Mouse (Mus musculus) lung, embryonic 14.5 days (tissue): ENCODE measurements around the gene Ablim1. TPM values are rescaled to one million over a fixed set of nuclear protein-coding genes. Genes with fewer than 3 reads are reported as not detected.

Experiments used
- ATAC-seq: fragments of 200-750 bp; cut with Nextera tagmentation; 2 replicates; pipeline ENCODE4 v1.8.0; 2017; ENCODE audit warnings: mild to moderate bottlenecking, moderate TSS enrichment, moderate library complexity; ENCODE audit not compliant: insufficient read depth
- DNase-seq: peaks from one replicate; pipeline ENCODE4 v3.0.0-alpha.2; 2015
- H3K27ac ChIP-seq: fragments of 300-500 bp; sonication (generic); 2 replicates; pipeline ENCODE4 v1.5.1; 2014; ENCODE audit warnings: low read depth, mild to moderate bottlenecking, moderate library complexity
- H3K27me3 ChIP-seq: fragments of 300-500 bp; sonication (generic); 2 replicates; pipeline ENCODE4 v1.6.1; 2014; ENCODE audit warnings: low read length, control low read depth; ENCODE audit not compliant: insufficient read depth
- H3K36me3 ChIP-seq: fragments of 300-500 bp; sonication (generic); 2 replicates; pipeline ENCODE4 v1.6.1; 2014; ENCODE audit warnings: control low read depth; ENCODE audit not compliant: insufficient read depth
- H3K4me1 ChIP-seq: fragments of 300-500 bp; sonication (generic); 2 replicates; pipeline ENCODE4 v1.6.1; 2014; ENCODE audit warnings: antibody characterized with exemption, control low read depth; ENCODE audit not compliant: insufficient read depth
- H3K4me2 ChIP-seq: fragments of 300-500 bp; sonication (generic); 2 replicates; pipeline ENCODE4 v1.6.1; 2014; ENCODE audit warnings: mild to moderate bottlenecking
- H3K4me3 ChIP-seq: fragments of 300-500 bp; sonication (generic); 2 replicates; pipeline ENCODE4 v1.5.1; 2014; ENCODE audit warnings: low read depth, low read length
- H3K9ac ChIP-seq: fragments of 300-500 bp; sonication (generic); 2 replicates; pipeline ENCODE4 v1.6.1; 2014
- H3K9me3 ChIP-seq: fragments of 300-500 bp; sonication (generic); 2 replicates; pipeline ENCODE4 v1.6.1; 2016; ENCODE audit warnings: low read depth, low read length, control low read depth
- CTCF ChIP-seq: IDR thresholded peaks from 2 replicates; pipeline ENCODE4 v1.5.1; 2016; ENCODE audit warnings: antibody characterized with exemption, low read depth
- WGBS: fragments of 180-500 bp; shearing (Covaris S2); extraction: QIAGEN DNeasy Blood & Tissue Kit; methylation state at CpG from one replicate; pipeline ENCODE4 v1.1.7; 2014; 5-methylcytosine and 5-hydroxymethylcytosine counted together
- polyA plus RNA-seq: library from polyadenylated mRNA; unstranded; fragments of >200 nt; fragmentation: Nextera tagmentation; extraction: Ambion mirVana; gene quantifications from 2 replicates; pipeline ENCODE4 v1.2.1, GENCODE M21; 2014

Gene Ablim1
- polyA plus RNA-seq, 1 experiment from 2014 or later = 39.9 TPM

DNA sequence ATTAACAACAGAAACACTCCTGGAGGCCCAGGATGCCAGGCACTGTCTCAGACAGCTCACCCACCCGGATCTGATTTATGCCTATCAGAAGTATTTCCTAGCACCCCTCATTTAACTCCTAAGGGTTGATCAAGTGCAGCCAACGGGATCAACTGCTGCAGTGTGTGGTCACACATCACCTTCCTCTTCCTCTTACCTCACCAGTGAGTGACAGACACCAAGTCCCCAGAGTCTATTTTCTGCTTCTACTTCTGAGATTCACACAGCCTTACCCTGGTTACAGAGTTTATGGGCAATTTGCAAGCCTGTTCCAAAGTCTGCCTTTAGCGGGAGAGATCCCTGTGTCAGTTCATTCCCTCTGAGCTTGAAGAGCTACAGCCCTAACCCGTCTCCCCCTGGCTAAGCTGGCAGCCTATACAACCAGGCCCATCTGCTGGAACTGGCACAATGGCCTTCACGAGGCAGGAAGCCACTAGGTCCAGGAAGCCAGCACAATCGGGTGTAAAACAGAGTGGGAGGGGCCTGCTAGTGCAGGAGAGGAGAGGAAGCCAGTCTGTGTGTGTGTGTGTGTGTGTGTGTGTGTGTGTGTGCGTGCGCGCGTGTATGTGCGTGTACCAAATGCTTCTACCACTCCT is 191.1 kb downstream of the Ablim1 start:
- WGBS = 62% methylated on average over 11 of the region's 11 CpGs
- peak; percentile 40; the same call in 1 of the 2 replicates for ATAC-seq
- H3K9ac ChIP-seq = no peak overlapping the region

DNA sequence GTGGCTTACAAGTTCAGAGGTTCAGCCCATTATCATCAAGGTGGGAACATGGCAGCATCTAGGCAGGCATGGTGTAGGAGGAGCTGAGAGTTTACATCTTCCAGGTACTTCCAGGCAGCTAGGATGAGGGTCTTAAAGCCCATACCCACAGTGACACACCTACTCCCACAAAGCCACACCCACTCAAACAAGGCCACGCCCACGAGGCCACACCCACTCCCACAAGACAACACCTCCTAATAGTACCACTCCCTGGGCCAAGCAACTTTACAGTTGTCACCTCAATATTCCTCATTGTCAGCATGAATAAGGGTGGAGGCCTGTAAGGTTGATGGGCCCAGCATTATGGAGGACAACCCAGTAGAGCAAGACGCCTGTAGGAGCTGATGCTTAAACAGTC is 192.5 kb downstream of the Ablim1 start:
- H3K9me3 ChIP-seq = no peaks in the 10 kb centered on the region
- no peak overlapping the region for H3K4me3 ChIP-seq
- H3K9ac ChIP-seq = no peak overlapping the region
- no peaks in the 10 kb centered on the region for H3K27me3 ChIP-seq
- peaks cover 19% of the 10 kb centered on the region for H3K4me1 ChIP-seq
- DNase-seq = no peak
- no peaks in the 10 kb centered on the region for H3K36me3 ChIP-seq
- no peak for ATAC-seq
- no peak overlapping the region for H3K27ac ChIP-seq
- WGBS = 83% methylated on average over 3 of the region's 3 CpGs
- TF ChIP-seq CTCF = no peak
- H3K4me2 ChIP-seq = no peak overlapping the region

More for the DNA sequence above, 191.1 kb downstream of the Ablim1 start:
- TF ChIP-seq CTCF = no peak
- peak; percentile 72 for DNase-seq
- Histone ChIP-seq H3K4me2 (no peak overlapping the region), H3K4me1 (peaks cover 12% of the 10 kb centered on the region), H3K9me3 (no peaks in the 10 kb centered on the region), H3K27ac (peak overlapping the region; percentile 85), H3K27me3 (no peaks in the 10 kb centered on the region), H3K36me3 (no peaks in the 10 kb centered on the region), H3K4me3 (no peak overlapping the region)

DNA sequence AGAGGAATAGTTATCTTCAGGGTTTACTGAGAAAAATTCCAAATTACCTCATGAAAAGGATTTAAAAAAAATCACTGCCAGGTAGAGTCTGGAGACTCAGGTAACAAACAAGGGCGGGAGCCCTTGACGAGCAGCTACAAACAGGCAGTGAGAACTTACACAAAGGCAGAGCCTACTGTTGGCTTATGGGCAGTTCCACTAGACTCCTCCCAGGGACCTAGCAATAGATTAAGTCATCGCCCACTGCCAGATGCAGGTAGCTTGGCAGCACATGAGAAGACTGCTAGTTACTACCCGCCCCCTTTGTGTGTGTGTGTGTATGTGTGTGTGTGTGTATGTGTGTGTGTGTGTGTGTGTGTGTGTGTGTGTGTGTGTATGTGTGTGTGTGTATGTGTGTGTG is 193.7 kb downstream of the Ablim1 start:
- ATAC-seq (no peak), DNase-seq (no peak)
- WGBS = 79% methylated on average over 4 of the region's 4 CpGs
- H3K9ac ChIP-seq = no peak overlapping the region
- H3K4me1 ChIP-seq = peaks cover 27% of the 10 kb centered on the region
- no peak for TF ChIP-seq CTCF
- H3K4me2 ChIP-seq = no peak overlapping the region
- H3K36me3 ChIP-seq = no peaks in the 10 kb centered on the region
- H3K27ac ChIP-seq = no peak overlapping the region
- H3K27me3 ChIP-seq = no peaks in the 10 kb centered on the region
- no peaks in the 10 kb centered on the region for H3K9me3 ChIP-seq
- H3K4me3 ChIP-seq = no peak overlapping the region

DNA sequence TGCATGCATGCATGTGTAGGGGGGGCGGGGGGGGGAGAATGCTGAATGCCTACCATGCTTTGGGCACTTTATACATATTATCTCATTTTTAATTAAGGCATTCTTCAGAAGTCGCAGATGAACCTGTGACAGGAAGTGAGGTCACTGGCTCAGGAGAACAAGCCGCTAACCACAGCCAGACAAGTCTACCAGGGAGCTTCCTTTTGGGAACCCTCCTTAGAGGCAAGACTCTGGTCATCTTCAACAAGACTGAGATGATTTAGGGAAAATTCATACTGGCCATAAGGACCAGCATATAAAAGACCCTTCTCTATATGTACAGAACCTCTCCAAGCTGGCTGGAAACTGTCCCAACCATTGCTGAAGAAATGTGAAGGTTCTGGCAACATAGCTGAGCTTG is 195.1 kb downstream of the Ablim1 start:
- Histone ChIP-seq H3K36me3 (no peaks in the 10 kb centered on the region), H3K9ac (no peak overlapping the region), H3K27ac (peak overlapping the region; percentile 50), H3K4me2 (peak overlapping the region; percentile 63), H3K27me3 (no peaks in the 10 kb centered on the region), H3K4me1 (peaks cover 27% of the 10 kb centered on the region), H3K4me3 (peak overlapping the region; percentile 41; the same call in 1 of the 2 replicates), H3K9me3 (no peaks in the 10 kb centered on the region)
- DNase-seq (no peak), ATAC-seq (no peak)
- TF ChIP-seq CTCF = no peak
- WGBS = 48% methylated on average over 3 of the region's 3 CpGs

DNA sequence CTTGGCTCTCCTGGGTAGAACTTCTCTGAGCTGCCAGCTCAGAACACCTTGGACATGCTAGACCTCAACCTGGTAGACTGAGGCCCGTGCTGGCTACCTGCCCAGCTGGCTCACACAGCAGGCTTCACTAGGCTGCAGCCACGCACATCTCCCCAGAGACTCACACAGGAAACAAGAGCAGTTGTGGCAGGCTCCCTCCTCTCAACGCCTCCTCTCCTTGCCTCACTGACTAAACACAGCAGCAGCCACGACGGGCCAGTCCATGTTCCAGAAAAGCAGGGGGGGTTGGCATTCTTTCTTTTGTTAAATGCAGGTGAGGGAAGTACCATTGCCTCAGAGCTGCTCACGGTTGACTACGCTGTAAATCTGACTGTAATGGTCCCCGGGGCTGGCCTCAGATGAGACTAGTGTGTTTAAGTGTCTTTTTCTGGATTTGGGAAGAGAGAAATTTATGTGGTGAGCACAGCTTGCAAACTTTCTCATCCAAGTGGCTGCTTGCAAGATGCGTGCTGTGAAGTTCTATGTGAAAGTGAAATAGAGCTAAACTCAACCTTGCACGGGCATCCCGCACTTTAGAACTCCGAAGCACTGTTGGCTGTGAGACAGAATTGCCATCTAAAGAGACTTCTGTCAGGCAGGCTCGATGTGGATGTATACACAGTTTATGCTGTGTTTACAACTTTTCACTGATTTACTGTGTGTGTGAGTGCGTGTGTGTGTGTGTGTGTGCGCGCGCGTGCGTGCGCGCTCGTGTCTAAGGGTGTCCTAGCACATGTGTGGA is 195.7 kb downstream of the Ablim1 start:
- Histone ChIP-seq H3K4me1 (peaks cover 27% of the 10 kb centered on the region), H3K27ac (peak overlapping the region; percentile 85), H3K36me3 (0 out of 2 replicates have a peak, but pooled peaks cover 2% of the 10 kb centered on the region), H3K27me3 (no peaks in the 10 kb centered on the region), H3K9ac (peak overlapping the region; percentile 47), H3K9me3 (no peaks in the 10 kb centered on the region), H3K4me2 (peak overlapping the region; percentile 63), H3K4me3 (peak overlapping the region; percentile 41)
- ATAC-seq (peak; percentile 63; the same call in 1 of the 2 replicates), DNase-seq (peak; percentile 83)
- 24% methylated on average over 22 of the region's 22 CpGs for WGBS
- TF ChIP-seq CTCF = no peak

DNA sequence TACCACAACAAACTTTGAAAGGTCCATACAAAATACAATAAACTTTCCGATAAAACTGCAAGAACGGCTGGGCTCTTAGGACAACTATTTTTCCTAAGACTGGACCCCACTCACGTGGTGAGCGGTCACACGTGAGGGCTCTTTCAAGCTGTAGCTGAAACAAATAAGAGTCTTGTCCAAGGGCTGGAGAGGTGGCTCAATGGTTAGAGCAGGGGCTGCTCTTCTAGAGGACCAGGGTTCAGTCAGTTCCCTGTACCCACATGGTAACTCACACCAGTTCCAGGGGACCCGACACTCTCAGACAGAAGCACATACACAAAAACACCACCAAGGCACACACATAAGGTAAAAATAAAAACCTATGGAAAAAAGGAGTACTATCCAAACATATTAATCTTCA is 197.0 kb downstream of the Ablim1 start:
- peaks cover 29% of the 10 kb centered on the region for H3K4me1 ChIP-seq
- H3K4me2 ChIP-seq = peak overlapping the region; percentile 63
- no peaks in the 10 kb centered on the region for H3K9me3 ChIP-seq
- H3K9ac ChIP-seq = peak overlapping the region; percentile 36; the same call in 1 of the 2 replicates
- H3K4me3 ChIP-seq = peak overlapping the region; percentile 41
- 22% methylated on average over 6 of the region's 6 CpGs for WGBS
- peak overlapping the region; percentile 50; the same call in 1 of the 2 replicates for H3K27ac ChIP-seq
- no peak for ATAC-seq
- no peak for TF ChIP-seq CTCF
- H3K36me3 ChIP-seq = 0 out of 2 replicates have a peak, but pooled peaks cover 3% of the 10 kb centered on the region
- DNase-seq = no peak
- no peaks in the 10 kb centered on the region for H3K27me3 ChIP-seq
